Mouse (Mus musculus): ENCODE data around the gene Tenm3. TPM values are rescaled to one million over a fixed set of nuclear protein-coding genes. Genes with fewer than 3 reads are reported as not detected.

Gene Tenm3
- polyA plus RNA-seq, 1 experiment from 2014 or later = 7.0 TPM

- Histone ChIP-seq H3K4me3 (no peak overlapping the region), H3K4me1 (no peaks in the 10 kb centered on the region), H3K4me2 (no peak overlapping the region), H3K36me3 (no peaks in the 10 kb centered on the region), H3K9ac (no peak overlapping the region), H3K27me3 (replicated peaks) (no peaks in the 10 kb centered on the region), H3K27ac (replicated peaks) (no peak overlapping the region), H3K9me3 (no peaks in the 10 kb centered on the region)
- 79% methylated on average over 2 of the region's 2 CpGs for WGBS
- no peak for ATAC-seq (ENCODE audit: extremely low read depth, insufficient number of reproducible peaks, low FRiP score, low TSS enrichment)
Observed at GRCm38 (mm10) chr8:48356849-48357248, 486.9 kb downstream of the Tenm3 start.

- 80% methylated on average over 6 of the region's 6 CpGs for WGBS
- no peak for ATAC-seq (ENCODE audit: extremely low read depth, insufficient number of reproducible peaks, low FRiP score, low TSS enrichment)
- H3K4me3 ChIP-seq = no peak overlapping the region
- no peaks in the 10 kb centered on the region for H3K27me3 ChIP-seq (replicated peaks)
- 0 out of 2 replicates have a peak, but pooled peaks cover 3% of the 10 kb centered on the region for H3K9me3 ChIP-seq
- H3K4me1 ChIP-seq = no peaks in the 10 kb centered on the region
- H3K4me2 ChIP-seq = no peak overlapping the region
- H3K9ac ChIP-seq = no peak overlapping the region
- no peak overlapping the region for H3K27ac ChIP-seq (replicated peaks)
- H3K36me3 ChIP-seq = no peaks in the 10 kb centered on the region
Observed at GRCm38 (mm10) chr8:48353458-48353857, 490.3 kb downstream of the Tenm3 start.

GRCm38 (mm10) chr8:48348901-48349300 is 494.9 kb downstream of the Tenm3 start:
- Histone ChIP-seq H3K27me3 (replicated peaks) (no peaks in the 10 kb centered on the region), H3K9me3 (0 out of 2 replicates have a peak, but pooled peaks cover 3% of the 10 kb centered on the region), H3K9ac (no peak overlapping the region), H3K36me3 (no peaks in the 10 kb centered on the region), H3K4me1 (no peaks in the 10 kb centered on the region), H3K27ac (replicated peaks) (no peak overlapping the region), H3K4me3 (no peak overlapping the region), H3K4me2 (no peak overlapping the region)
- 97% methylated on average over 5 of the region's 5 CpGs for WGBS
- ATAC-seq (ENCODE audit: extremely low read depth, insufficient number of reproducible peaks, low FRiP score, low TSS enrichment) = no peak

- no peak overlapping the region for H3K9ac ChIP-seq
- no peaks in the 10 kb centered on the region for H3K27me3 ChIP-seq (replicated peaks)
- no peaks in the 10 kb centered on the region for H3K36me3 ChIP-seq
- H3K27ac ChIP-seq (replicated peaks) = no peak overlapping the region
- whole genome bisulfite sequencing = 80% methylated on average over 4 of the region's 4 CpGs
- H3K4me1 ChIP-seq = no peaks in the 10 kb centered on the region
- ATAC-seq (ENCODE audit: extremely low read depth, insufficient number of reproducible peaks, low FRiP score, low TSS enrichment) = no peak
- 0 out of 2 replicates have a peak, but pooled peaks cover 3% of the 10 kb centered on the region for H3K9me3 ChIP-seq
- H3K4me2 ChIP-seq = no peak overlapping the region
- no peak overlapping the region for H3K4me3 ChIP-seq
Observed at GRCm38 (mm10) chr8:48348386-48348785, 495.4 kb downstream of the Tenm3 start.

- Histone ChIP-seq H3K27ac (replicated peaks) (no peak overlapping the region), H3K27me3 (replicated peaks) (no peaks in the 10 kb centered on the region), H3K4me3 (no peak overlapping the region), H3K9ac (no peak overlapping the region), H3K9me3 (no peaks in the 10 kb centered on the region), H3K36me3 (peaks cover 7% of the 10 kb centered on the region; the same call in 1 of the 2 replicates), H3K4me2 (no peak overlapping the region), H3K4me1 (no peaks in the 10 kb centered on the region)
- no peak for ATAC-seq (ENCODE audit: extremely low read depth, insufficient number of reproducible peaks, low FRiP score, low TSS enrichment)
- 87% methylated on average over 18 of the region's 18 CpGs for WGBS
Observed at GRCm38 (mm10) chr8:48343067-48343420, 500.7 kb downstream of the Tenm3 start.

DNA sequence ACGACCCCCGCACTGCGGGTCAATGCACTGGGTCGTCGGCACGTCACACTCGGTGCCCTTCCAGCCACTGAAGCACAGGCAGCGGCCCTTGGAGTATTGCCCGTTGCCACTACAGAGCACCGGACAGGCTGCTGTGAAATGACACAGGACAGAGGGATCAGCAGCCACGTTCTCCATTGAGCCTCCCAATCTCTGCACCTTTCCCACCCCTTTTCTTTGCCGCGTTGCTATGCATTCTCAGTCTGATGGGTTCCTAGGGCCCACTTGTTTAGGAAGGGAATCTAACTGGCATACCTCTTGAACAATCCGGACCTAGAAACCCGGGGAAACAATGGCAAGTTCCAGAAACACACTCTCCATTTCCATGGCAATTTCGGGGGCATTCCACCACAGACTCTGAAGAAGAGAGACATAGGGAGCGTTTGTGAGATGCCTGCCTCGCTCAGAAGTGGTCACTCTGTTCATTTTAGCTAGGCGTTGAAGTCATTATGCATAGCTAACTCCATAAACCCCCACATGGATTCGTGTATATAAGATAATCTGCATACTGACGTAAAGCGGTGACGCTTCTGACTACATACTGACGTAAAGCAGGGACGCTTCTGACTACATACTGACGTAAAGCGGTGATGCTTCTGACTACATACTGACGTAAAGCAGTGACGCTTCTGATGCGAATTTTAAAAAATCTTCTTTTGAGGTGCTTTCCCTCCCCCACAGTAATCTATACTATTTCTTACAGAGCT is 501.3 kb downstream of the Tenm3 start:
- Histone ChIP-seq H3K27ac (replicated peaks) (no peak overlapping the region), H3K9me3 (no peaks in the 10 kb centered on the region), H3K4me3 (no peak overlapping the region), H3K36me3 (peaks cover 7% of the 10 kb centered on the region; the same call in 1 of the 2 replicates), H3K27me3 (replicated peaks) (no peaks in the 10 kb centered on the region), H3K9ac (no peak overlapping the region), H3K4me2 (no peak overlapping the region), H3K4me1 (no peaks in the 10 kb centered on the region)
- no peak for ATAC-seq (ENCODE audit: extremely low read depth, insufficient number of reproducible peaks, low FRiP score, low TSS enrichment)
- 75% methylated on average over 30 of the region's 30 CpGs for WGBS

DNA sequence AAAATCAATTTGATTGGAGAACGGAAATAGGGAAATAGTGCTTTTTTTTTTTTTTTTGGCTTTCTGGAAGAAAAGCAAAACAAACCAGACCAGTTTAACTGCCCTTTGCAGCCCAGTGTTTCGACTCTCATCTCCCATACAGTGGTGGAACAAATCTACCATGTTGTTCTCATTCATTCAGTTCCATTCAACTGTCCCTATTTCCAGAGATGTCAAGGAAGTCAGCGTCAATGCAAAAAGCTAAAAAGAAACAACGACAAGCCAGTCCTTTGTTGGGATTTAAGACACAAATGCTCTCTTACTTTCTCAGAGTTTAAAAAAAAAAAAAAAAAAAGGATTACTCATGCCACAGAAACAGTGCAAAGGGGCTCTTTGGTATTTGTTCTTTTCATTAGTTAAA is 502.1 kb downstream of the Tenm3 start:
- no peak overlapping the region for H3K4me3 ChIP-seq
- 81% methylated on average over 4 of the region's 4 CpGs for WGBS
- no peak for ATAC-seq (ENCODE audit: extremely low read depth, insufficient number of reproducible peaks, low FRiP score, low TSS enrichment)

DNA sequence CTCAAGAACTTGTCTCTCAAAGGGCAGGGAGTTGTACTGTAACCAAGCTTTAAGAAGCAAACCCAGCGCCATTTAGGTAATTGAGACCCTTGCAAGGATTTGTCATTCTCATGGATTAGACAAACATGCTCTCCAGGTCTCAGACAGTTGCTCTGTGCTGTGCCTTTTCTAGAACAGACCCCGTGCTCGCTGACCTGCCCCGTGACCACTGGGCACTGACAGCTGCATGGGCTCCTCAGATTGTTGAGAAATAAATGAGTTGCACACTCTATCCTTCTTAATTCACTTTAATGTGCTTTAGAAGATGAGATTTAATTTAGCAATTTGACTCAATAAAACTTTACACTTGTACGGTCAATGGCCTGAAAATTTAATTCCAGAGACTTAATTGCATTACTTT is 502.5 kb downstream of the Tenm3 start:
- Histone ChIP-seq H3K9me3 (no peaks in the 10 kb centered on the region), H3K36me3 (peaks cover 7% of the 10 kb centered on the region; the same call in 1 of the 2 replicates), H3K4me2 (no peak overlapping the region), H3K4me3 (no peak overlapping the region), H3K9ac (no peak overlapping the region), H3K4me1 (no peaks in the 10 kb centered on the region; the same call in 1 of the 2 replicates), H3K27me3 (replicated peaks) (no peaks in the 10 kb centered on the region), H3K27ac (replicated peaks) (no peak overlapping the region)
- 82% methylated on average over 5 of the region's 5 CpGs for WGBS
- no peak for ATAC-seq (ENCODE audit: extremely low read depth, insufficient number of reproducible peaks, low FRiP score, low TSS enrichment)

More for the DNA sequence above, 502.1 kb downstream of the Tenm3 start:
- no peaks in the 10 kb centered on the region for H3K27me3 ChIP-seq (replicated peaks)
- no peaks in the 10 kb centered on the region; the same call in 1 of the 2 replicates for H3K4me1 ChIP-seq
- H3K9me3 ChIP-seq = no peaks in the 10 kb centered on the region
- no peak overlapping the region for H3K9ac ChIP-seq
- no peak overlapping the region for H3K4me2 ChIP-seq
- H3K27ac ChIP-seq (replicated peaks) = no peak overlapping the region
- H3K36me3 ChIP-seq = peaks cover 7% of the 10 kb centered on the region; the same call in 1 of the 2 replicates

- no peak for ATAC-seq (ENCODE audit: extremely low read depth, insufficient number of reproducible peaks, low FRiP score, low TSS enrichment)
- no peak overlapping the region for H3K9ac ChIP-seq
- WGBS = 87% methylated on average over 11 of the region's 11 CpGs
- no peaks in the 10 kb centered on the region for H3K4me1 ChIP-seq
- H3K4me3 ChIP-seq = no peak overlapping the region
- H3K9me3 ChIP-seq = no peaks in the 10 kb centered on the region
- H3K27ac ChIP-seq (replicated peaks) = no peak overlapping the region
- no peaks in the 10 kb centered on the region for H3K36me3 ChIP-seq
- H3K4me2 ChIP-seq = no peak overlapping the region
- no peaks in the 10 kb centered on the region for H3K27me3 ChIP-seq (replicated peaks)
Observed at GRCm38 (mm10) chr8:48322655-48323265, 521.0 kb downstream of the Tenm3 start.

DNA sequence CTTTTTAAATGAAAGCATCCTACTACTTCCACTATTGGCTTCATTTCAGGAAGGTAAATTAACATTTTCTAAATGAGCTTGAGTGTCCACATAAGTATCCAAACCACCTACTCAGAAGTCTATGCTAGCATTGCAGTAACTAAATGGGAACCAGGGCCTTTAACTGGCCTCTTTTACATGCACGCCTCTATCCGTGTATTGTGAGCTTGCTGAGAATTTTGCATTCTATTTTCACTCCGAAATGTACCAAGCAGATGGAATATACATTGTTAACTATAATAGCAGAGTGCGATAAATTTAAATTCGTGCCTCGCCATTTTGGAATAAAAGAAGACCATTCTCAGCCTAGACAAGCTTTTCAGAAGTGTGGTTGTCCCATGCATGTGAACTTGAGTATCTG is 521.5 kb downstream of the Tenm3 start:
- WGBS = 87% methylated on average over 6 of the region's 6 CpGs

DNA sequence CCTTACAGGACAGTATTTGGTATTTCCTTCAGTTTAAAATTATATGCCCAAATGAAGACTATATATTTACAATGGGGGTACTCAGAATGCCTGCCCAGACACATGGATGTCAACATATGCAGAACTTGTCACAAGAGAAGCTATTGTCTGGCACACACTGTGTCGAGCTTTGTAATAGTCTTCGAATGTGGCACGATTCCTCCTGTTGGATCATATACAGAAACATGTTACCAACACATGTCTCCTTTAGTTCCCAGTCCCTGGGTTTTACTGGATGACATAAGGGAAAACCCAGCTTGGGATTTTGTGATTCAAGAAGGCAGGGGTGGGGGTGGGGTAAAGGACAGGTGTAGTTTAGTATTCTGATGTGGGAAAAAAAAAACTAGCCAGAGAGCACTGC is 524.1 kb downstream of the Tenm3 start:
- no peaks in the 10 kb centered on the region for H3K4me1 ChIP-seq
- WGBS = 94% methylated on average over 3 of the region's 3 CpGs
- no peak overlapping the region for H3K9ac ChIP-seq
- no peaks in the 10 kb centered on the region for H3K9me3 ChIP-seq
- H3K27me3 ChIP-seq (replicated peaks) = no peaks in the 10 kb centered on the region
- no peaks in the 10 kb centered on the region for H3K36me3 ChIP-seq
- H3K4me3 ChIP-seq = no peak overlapping the region
- no peak overlapping the region for H3K4me2 ChIP-seq
- no peak overlapping the region for H3K27ac ChIP-seq (replicated peaks)
- no peak for ATAC-seq (ENCODE audit: extremely low read depth, insufficient number of reproducible peaks, low FRiP score, low TSS enrichment)

More for the DNA sequence above, 521.5 kb downstream of the Tenm3 start:
- H3K4me1 ChIP-seq = no peaks in the 10 kb centered on the region
- no peaks in the 10 kb centered on the region for H3K27me3 ChIP-seq (replicated peaks)
- H3K9me3 ChIP-seq = no peaks in the 10 kb centered on the region
- no peak overlapping the region for H3K4me3 ChIP-seq
- H3K4me2 ChIP-seq = no peak overlapping the region
- H3K27ac ChIP-seq (replicated peaks) = no peak overlapping the region
- H3K9ac ChIP-seq = no peak overlapping the region
- no peaks in the 10 kb centered on the region for H3K36me3 ChIP-seq
- no peak for ATAC-seq (ENCODE audit: extremely low read depth, insufficient number of reproducible peaks, low FRiP score, low TSS enrichment)

DNA sequence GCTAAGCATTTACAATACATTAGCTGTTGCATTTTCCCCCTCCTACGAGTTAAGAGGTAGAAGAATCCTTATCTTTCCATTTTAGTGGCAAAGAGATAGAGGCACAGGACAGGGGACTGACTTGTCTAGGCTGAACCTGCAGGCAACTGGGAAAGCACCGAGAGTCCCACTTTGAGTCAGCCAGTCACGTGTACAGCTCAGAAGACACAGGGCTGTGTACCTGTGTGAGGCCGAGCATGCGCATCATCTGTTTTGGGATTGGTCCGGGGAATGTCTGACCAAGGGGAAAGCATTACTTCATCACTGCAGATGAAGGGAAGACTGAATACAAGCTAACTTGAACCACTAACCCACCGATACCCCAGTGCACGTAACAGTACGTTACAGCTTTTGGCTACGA is 526.3 kb downstream of the Tenm3 start:
- Histone ChIP-seq H3K4me2 (no peak overlapping the region), H3K4me3 (no peak overlapping the region), H3K36me3 (no peaks in the 10 kb centered on the region), H3K4me1 (peaks cover under 1% of the 10 kb centered on the region; the same call in 1 of the 2 replicates), H3K27ac (replicated peaks) (no peak overlapping the region), H3K27me3 (replicated peaks) (no peaks in the 10 kb centered on the region), H3K9ac (no peak overlapping the region), H3K9me3 (no peaks in the 10 kb centered on the region)
- no peak for ATAC-seq (ENCODE audit: extremely low read depth, insufficient number of reproducible peaks, low FRiP score, low TSS enrichment)
- 67% methylated on average over 10 of the region's 10 CpGs for WGBS
